Mouse (Mus musculus): ENCODE measurements around the gene Itk.

Itk gene

DNA sequence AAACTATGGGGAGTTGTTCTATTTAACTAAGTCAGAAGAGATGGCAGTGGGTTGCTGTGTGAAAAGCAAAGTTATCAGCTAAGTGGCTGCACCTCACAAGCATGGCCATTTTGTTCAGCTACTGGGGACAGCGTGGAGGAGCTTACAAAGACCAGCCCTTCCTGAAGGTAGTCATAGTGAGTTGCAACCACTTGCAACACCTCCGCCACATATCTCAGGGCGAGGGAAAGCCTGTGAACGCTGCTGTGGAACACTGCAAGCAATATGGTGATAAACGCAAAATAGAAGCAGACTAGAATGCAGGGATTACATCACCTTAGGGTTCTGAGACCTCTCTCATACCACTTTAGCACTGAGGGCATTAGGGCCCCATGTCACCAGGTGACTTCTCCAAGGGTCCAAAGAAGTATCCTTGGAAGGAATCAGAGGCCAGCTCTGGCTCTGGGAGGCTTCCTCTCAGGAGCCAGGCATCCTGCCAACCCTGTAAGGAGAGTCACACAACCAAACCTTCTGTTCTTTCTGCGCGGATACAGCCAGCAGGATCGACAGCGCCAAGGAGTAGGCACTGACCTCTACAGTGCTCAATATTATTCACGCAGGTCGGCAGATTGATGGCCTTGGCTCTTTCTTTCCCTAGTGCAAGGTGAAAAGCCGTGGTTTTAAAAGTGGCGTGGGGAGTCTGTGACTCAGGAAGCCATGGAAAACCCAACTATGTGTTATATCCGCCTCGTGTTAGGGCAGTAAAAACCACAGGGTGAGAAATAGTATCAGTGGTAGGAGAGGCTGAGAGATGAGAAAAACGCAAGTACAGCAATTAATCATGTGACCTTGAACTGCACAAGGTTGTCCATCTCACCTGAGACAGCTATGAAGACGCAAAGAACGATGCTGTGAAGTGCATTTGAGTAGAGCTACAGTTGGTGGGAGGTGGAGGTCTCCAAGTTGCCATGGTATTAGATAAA, 27.0 kb downstream of the Itk start:
- in situ Hi-C loops (cut with MboI; ENCODE audit: unreplicated experiment in 2 of 2), result no loop called here

- in situ Hi-C loops (cut with MboI; ENCODE audit: unreplicated experiment in 2 of 2), result no loop called here
Observed at GRCm38 (mm10) chr11:46360991-46361665, 28.2 kb downstream of the Itk start.

DNA sequence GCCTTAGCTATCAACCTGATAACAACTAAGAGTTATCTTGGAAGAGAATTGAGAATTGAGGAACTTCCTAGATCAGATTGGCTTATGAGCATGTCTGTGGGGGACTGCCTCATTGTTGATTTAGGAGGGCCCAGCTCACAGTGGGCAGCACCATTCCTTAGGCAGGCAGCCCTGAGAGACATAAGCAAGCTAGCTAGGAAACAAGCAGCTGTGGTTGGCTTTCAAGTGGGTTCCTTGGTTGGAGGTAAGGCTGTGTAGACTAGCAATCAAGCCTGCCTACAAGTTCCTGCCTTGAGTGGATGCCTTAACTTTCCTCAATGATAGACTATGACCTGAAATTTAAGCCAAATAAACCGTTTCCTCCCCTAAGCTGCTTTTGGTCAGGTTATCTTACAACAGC, 30.9 kb downstream of the Itk start:
- in situ Hi-C loops (cut with MboI; ENCODE audit: unreplicated experiment in 2 of 2), result no loop called here

- in situ Hi-C loops (cut with MboI; ENCODE audit: unreplicated experiment in 2 of 2), result no loop called here
Observed at GRCm38 (mm10) chr11:46349681-46350410, 39.5 kb downstream of the Itk start.

DNA sequence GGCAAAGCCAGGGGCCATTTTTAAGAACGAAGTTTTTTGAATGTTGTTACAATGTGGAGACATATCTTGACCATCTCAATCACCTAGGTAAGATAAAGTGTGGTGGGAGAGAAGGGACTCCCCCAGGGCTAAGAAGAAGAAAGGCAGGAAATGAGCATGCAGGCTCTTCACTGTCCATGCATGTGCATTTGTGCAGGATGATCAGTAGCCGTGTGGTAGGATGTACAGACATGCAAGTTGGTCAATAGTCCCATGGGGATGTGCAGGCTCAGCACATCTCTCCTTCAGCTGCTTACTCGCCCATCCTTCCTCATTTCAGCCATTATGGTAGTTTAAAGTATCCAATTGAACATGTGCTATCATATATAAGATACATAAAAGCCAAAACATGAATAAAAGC, 40.9 kb downstream of the Itk start:
- in situ Hi-C loops (cut with MboI; ENCODE audit: unreplicated experiment in 2 of 2), result no loop called here

DNA sequence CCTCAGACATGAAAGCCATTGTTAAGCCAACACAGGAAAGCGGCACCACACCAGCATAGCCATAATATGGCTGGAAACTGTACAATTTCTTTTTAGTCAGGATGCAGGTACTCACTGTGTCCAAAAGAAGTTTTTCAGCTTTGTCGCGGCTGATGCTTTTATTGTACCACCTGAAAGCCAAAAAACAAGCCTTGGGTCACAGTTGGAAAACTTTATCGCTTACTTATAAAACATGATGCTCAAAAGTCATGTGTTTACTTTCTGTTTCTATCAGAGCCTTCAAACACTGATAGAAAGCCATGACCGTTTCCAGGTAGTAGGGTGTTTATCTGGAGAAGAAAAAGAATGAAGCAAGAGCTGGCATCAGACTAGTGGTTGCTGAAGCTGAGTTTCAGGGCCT, 41.6 kb downstream of the Itk start:
- in situ Hi-C loops (cut with MboI; ENCODE audit: unreplicated experiment in 2 of 2), result no loop called here

- in situ Hi-C loops (cut with MboI; ENCODE audit: unreplicated experiment in 2 of 2), result no loop called here
Observed at GRCm38 (mm10) chr11:46343886-46344546, 45.3 kb downstream of the Itk start.

DNA sequence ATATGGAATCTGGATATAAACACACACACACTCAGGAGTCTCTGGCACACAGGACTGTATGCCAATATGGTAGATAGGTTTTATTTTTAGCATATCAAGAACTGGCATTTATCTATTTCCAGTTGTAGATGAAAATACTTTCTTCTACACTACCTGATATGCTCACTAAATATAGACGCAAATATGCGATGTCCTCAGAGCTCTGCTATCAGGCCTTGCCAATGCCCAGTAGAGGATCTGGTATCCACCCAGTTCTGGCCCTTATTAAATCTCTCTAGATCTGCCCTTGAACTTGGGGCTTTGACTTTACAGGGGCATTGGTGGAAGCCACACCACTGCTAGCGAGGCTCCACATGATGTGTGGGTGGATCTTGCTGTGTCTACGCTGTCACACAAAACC, 47.4 kb downstream of the Itk start:
- in situ Hi-C loops (cut with MboI; ENCODE audit: unreplicated experiment in 2 of 2), result no loop called here

- in situ Hi-C loops (cut with MboI; ENCODE audit: unreplicated experiment in 2 of 2), result no loop called here
Observed at GRCm38 (mm10) chr11:46336020-46336419, 53.3 kb downstream of the Itk start.

DNA sequence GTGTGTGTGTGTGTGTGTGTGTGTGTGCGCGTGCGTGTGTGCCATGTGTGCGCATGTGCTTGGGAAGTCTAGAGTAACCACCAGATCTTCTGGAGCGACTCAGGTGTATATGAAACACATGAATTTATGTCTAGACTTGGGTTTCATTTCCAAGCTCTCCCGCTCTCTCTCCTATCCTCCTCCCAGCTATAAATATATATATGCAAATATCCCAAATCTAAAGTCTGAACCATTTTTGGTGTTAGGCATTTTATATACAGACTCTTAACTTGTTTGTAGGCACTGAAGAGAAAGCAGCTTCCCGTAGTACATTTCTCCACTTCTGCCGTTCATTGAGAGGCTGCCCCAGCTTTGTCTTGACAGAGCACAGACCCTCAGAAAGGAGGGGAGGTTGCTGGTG, 57.1 kb downstream of the Itk start:
- in situ Hi-C loops (cut with MboI; ENCODE audit: unreplicated experiment in 2 of 2), result no loop called here

GRCm38 (mm10) chr11:46326271-46327015, 62.9 kb downstream of the Itk start:
- in situ Hi-C loops (cut with MboI; ENCODE audit: unreplicated experiment in 2 of 2), result loop anchor here (5.0 kb wide), 2 partner anchors 101 to 106 kb away; no protein-coding TSS in a partner anchor

DNA sequence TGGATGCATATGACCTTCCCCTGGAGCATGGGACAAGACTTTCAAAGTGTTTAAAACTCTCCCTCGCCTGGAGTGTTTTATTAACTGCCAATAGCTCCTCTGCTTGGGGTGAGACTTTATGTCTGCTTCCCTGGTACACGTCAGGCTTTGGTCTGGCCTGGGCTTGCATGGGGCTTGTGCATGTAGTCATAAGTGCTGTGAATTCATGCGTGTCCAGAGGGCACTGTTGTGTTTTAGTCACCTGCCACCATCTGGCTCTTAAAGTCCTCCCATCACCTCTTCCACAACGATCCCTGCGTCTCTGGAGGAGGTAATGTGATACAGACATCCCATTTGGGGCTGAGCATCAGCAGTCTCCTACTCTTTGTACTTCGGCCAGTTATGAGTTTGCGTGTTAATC, 67.8 kb downstream of the Itk start:
- in situ Hi-C loops (cut with MboI; ENCODE audit: unreplicated experiment in 2 of 2), result no loop called here

DNA sequence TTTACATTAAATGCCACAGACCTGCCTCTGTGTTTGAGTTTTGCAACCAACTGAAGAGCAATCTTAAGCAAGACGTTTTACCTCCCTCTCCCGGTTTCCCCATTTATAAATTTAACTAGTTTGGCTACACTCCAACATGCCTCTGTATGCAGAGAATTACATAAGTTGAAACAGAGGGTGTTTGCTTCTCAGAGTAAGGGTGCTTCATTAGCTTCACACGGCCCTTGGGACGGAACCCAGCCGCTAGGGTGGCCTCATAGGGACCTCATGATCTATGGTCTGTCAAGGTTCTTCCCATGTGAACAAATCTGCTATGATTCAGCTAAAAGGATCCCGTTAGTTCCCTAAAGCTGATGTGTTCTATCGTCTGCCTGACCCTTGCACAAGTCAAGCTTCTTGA, 74.8 kb downstream of the Itk start:
- in situ Hi-C loops (cut with MboI; ENCODE audit: unreplicated experiment in 2 of 2), result loop anchor here (5.0 kb wide), 2 partner anchors 37 to 42 kb away; no protein-coding TSS in a partner anchor

GRCm38 (mm10) chr11:46313851-46314250, 75.5 kb downstream of the Itk start:
- in situ Hi-C loops (cut with MboI; ENCODE audit: unreplicated experiment in 2 of 2), result loop anchor here (5.0 kb wide), 2 partner anchors 37 to 42 kb away; no protein-coding TSS in a partner anchor

DNA sequence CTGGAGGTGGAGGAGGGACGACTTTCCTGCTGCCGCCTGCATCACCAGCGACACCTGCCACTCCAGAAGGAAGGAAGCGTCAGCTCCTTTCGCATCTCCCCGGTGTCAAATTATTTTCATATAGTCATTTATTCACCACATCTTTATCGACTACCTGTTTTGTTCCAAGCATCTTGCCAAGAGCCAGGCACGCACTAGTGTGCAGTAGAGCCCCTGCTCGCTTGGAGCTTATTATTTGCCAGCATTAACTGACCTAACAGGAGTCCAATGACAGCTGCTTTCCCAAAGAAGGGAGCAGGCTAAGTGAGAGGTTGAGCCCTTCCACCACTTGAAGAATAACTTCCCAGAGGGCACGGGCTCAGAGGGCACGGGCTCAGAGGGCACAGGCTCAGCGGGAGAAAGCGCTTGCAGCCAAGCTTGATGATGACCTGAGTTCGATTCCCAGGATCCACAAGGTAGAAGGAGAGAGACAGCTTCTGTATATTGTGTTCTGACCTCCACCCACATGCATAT, 76.7 kb downstream of the Itk start, which contains the start of gene Cyfip2:
TSS of gene Cyfip2 (minus strand) at position 337 of the 513 bp plus-strand sequence.
- in situ Hi-C loops (cut with MboI; ENCODE audit: unreplicated experiment in 2 of 2), result loop anchor here (5.0 kb wide), 2 partner anchors 35 to 40 kb away; no protein-coding TSS in a partner anchor

DNA sequence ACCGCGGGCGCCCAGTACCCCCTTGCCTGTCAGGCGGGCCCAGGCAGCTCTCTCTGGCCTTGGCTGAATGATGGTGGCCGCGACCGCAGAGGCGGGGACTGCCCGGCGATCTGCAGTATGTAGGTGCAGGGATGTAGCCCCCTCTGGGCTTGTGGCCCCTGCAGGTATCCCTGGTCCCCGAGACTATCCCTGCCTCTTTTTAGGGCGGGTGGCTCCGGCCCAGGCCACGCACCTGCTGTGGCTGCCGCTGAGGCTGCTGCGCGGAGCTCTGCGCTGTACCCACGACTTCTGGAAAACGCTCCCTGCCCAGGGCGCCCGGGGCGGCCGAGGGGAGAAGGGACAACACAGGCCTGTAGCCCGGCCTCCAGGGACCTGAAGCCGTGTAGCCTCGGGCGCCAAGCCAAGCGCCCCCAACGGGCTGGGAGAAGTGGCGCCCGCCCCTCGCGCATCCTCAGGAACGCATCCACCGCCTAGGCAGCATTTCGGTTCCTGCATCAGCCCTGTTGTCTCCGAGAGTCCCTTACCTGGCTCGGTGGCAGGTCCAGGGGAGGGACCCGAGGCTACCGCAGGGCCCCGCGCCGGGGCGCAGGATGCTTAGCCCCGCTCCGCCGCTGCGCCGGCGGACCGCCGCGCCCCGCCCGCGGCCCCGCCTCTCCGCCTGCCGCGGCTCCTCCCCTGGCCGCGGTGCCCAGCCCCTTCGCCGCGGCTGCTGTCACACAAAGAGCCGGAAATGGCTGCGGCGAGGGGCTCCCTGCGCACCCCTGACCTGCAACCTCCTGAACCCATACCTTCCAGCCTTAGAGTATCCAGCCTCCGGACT, 77.4 kb downstream of the Itk start:
- in situ Hi-C loops (cut with MboI; ENCODE audit: unreplicated experiment in 2 of 2), result loop anchor here (5.0 kb wide), 2 partner anchors 35 to 40 kb away; no protein-coding TSS in a partner anchor

DNA sequence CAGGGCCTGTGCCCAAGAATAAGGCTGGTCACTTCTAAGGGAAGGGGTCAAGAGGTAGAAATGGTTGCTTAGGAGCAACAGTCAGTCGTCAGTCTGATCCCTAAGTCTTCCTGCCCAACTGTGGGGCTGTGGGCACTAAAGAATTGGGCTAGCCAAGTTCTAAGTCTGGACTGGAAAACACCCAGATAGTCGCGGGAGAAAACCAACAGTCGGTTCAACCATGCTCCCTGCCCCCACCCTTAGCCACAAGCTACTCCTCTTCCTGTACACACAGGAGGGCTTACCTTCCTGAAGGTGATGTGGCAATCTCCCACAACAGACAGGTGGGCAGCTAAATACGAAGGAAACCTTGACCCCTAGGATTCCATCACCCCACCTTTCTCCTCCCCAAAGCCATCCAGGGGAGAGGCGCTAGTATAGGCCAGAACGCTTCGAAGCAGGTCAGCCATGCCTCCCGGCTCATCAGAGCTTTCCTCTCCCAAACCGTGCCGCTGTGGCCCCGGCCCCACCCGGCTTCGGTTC, 78.1 kb downstream of the Itk start:
- in situ Hi-C loops (cut with MboI; ENCODE audit: unreplicated experiment in 2 of 2), result loop anchor here (5.0 kb wide), 2 partner anchors 34 to 39 kb away; no protein-coding TSS in a partner anchor

DNA sequence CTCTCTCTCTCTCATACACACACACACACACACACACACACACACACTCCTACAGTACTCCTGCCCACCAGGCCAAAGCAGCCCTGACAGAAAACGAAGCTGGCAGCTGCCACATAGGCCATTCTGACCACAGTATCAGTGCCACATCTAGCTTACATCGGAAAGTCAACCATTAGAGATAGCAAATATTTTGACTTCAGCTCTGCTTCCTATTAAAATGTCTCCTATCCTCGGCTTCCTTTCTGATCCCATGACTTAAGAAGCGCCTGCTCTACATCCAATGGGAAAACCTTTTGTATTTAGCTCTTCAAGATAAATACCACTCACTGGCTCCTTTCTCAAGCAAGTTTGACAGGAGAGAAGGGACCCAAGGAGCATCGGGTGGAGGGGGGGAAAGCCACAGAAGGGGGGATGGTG, 78.7 kb downstream of the Itk start:
- in situ Hi-C loops (cut with MboI; ENCODE audit: unreplicated experiment in 2 of 2), result loop anchor here (5.0 kb wide), 2 partner anchors 33 to 38 kb away; no protein-coding TSS in a partner anchor

All from v-Abl transformed pro-B cells (cell line).